Mouse (Mus musculus) small intestine, adult 2 months (tissue): ENCODE data around the gene Nf1. TPM values are rescaled to one million over a fixed set of nuclear protein-coding genes. Genes with fewer than 3 reads are reported as not detected.
A peak's percentile ranks its signal among the peaks of the same experiment; 100 is the strongest.

Source experiments
- H3K27ac ChIP-seq: fragments of 200-500 bp; 2 replicates; pipeline ENCODE4 v1.5.1; 2012; ENCODE audit warnings: low read depth, low read length, control low read depth, inconsistent platforms; ENCODE audit not compliant: insufficient read depth
- H3K27me3 ChIP-seq: fragments of 200-500 bp; 2 replicates; pipeline ENCODE4 v1.6.1; 2012; ENCODE audit warnings: mild to moderate bottlenecking, moderate library complexity, low read length, inconsistent platforms; ENCODE audit not compliant: control insufficient read depth, insufficient read depth
- H3K36me3 ChIP-seq: fragments of 200-500 bp; 2 replicates; pipeline ENCODE4 v1.6.1; 2012; ENCODE audit warnings: mild to moderate bottlenecking, low read length, control low read depth, inconsistent platforms; ENCODE audit not compliant: control insufficient read depth, insufficient read depth
- H3K4me1 ChIP-seq: fragments of 200-500 bp; 2 replicates; pipeline ENCODE4 v1.6.1; 2012; ENCODE audit warnings: low read length, inconsistent platforms, mixed read lengths; ENCODE audit not compliant: control insufficient read depth, insufficient read depth, insufficient read length
- H3K4me3 ChIP-seq: fragments of 200-500 bp; 2 replicates; pipeline ENCODE4 v1.5.1; 2012; ENCODE audit warnings: low read depth, mild to moderate bottlenecking, control low read depth, inconsistent platforms, low read length, moderate library complexity
- CTCF ChIP-seq: fragments of 200-500 bp; IDR thresholded peaks from 2 replicates; pipeline ENCODE4 v1.5.1; 2012; ENCODE audit warnings: low read depth, mild to moderate bottlenecking, control low read depth, inconsistent platforms, low read length, moderate library complexity, mixed read lengths; ENCODE audit not compliant: insufficient replicate concordance, insufficient read length; ENCODE audit errors: extremely low read depth
- POLR2A ChIP-seq: fragments of 200-500 bp; IDR thresholded peaks from 2 replicates; pipeline ENCODE4 v1.6.1; 2012; ENCODE audit warnings: low read depth, mild to moderate bottlenecking, control low read depth, inconsistent platforms, low read length, moderate library complexity
- WGBS: fragments of 180-500 bp; shearing (Covaris S2); methylation state at CpG from one replicate; pipeline ENCODE4 v1.1.7; 2018; 5-methylcytosine and 5-hydroxymethylcytosine counted together
- polyA plus RNA-seq: library from polyadenylated mRNA; depleted of rRNA; stranded (reverse); fragments of >200 nt; gene quantifications from 2 replicates; pipeline ENCODE4 v1.2.3, GENCODE M21; 2012

Nf1 gene
- polyA plus RNA-seq, 1 experiment: 7.0 TPM

DNA sequence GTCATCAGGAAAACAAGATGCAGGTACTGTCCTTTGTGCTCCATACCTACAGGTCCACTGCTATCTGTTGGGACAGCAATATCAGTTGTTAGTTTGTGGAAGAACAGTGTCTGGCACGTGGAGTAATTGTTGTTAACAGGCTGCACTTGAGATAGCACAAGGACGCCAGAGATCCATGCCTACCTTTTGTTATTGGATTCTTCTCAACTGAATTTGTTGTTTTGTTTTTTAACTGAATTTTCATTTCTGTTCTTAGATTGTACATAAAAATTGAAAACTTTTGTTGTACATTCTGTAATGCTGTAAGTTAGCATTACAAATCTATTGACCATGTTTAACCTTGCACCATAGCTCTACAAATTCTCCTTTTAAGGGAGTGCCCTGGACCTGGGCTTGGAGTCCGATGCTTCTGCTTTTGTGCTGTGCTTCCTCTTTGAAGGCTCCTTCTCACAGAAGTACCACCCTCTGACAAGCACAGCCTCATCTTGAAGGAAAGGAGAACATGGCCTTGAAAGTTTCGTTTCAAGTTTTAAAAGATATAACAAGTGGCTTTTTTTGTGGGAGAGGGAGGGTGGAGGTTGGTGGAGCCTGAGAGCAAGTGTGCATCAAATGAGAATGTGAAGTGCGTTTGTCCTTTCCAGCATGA, 188.4 kb downstream of the Nf1 start:
- Histone ChIP-seq H3K4me1 (peaks cover 11% of the 10 kb centered on the region; the same call in 1 of the 2 replicates), H3K27me3 (no peaks in the 10 kb centered on the region), H3K27ac (peak overlapping the region; percentile 86), H3K4me3 (0 out of 2 replicates have a peak overlapping the region, but pooled peaks have one; percentile 7), H3K36me3 (0 out of 2 replicates have a peak, but pooled peaks cover 2% of the 10 kb centered on the region)
- TF ChIP-seq POLR2A (no peak), CTCF (no peak)
- WGBS: 71% methylated on average over 5 of the region's 5 CpGs

DNA sequence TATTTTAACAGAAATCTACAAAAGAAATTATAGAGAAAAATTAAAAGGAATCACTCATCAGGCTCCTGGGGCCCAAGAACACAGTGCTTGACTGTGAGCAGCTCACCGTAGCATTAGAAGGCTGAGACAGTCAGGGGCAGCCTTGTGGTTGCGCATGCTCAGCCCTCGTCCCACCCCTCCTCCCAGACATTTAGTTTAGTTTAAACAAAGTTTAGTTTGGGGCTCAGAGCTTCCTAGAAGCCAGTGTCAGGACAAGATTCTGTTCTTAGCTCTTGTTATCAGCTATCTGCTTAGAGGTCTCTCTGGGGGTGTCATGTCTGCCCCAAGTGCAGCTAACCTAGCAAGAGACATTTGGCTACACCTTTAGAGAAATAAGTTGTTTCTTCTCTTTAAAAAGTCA, 189.1 kb downstream of the Nf1 start:
- H3K4me3 ChIP-seq: no peak overlapping the region
- H3K36me3 ChIP-seq: 0 out of 2 replicates have a peak, but pooled peaks cover 2% of the 10 kb centered on the region
- peak overlapping the region; percentile 78; the same call in 1 of the 2 replicates for H3K27ac ChIP-seq
- 92% methylated on average over 3 of the region's 3 CpGs for WGBS
- no peaks in the 10 kb centered on the region for H3K27me3 ChIP-seq
- TF ChIP-seq CTCF (no peak), POLR2A (no peak)
- H3K4me1 ChIP-seq: peaks cover 11% of the 10 kb centered on the region; the same call in 1 of the 2 replicates

DNA sequence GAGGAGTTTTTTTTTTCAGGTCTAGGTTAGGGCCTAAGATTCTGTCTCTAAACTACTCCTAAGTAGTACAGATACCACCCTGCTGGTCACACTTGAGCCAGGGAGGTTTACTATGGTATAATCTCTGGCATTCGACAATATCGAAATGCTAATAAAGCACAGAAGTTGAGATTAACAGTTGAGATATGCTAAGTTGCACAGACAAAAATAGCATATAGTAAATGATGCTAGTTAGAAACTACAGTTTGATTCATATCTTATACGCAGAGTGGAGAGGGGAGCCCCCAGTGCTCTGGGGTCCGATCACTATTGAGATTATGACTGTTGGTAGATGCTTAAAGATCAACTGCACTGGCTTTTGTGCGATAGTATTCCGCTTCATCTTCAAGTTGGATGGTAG, 189.7 kb downstream of the Nf1 start:
- Histone ChIP-seq H3K4me3 (no peak overlapping the region), H3K36me3 (0 out of 2 replicates have a peak, but pooled peaks cover 2% of the 10 kb centered on the region), H3K27me3 (no peaks in the 10 kb centered on the region), H3K4me1 (peaks cover 11% of the 10 kb centered on the region; the same call in 1 of the 2 replicates), H3K27ac (no peak overlapping the region)
- 89% methylated on average over 6 of the region's 6 CpGs for WGBS
- no peak for TF ChIP-seq POLR2A
- TF ChIP-seq CTCF: no peak

DNA sequence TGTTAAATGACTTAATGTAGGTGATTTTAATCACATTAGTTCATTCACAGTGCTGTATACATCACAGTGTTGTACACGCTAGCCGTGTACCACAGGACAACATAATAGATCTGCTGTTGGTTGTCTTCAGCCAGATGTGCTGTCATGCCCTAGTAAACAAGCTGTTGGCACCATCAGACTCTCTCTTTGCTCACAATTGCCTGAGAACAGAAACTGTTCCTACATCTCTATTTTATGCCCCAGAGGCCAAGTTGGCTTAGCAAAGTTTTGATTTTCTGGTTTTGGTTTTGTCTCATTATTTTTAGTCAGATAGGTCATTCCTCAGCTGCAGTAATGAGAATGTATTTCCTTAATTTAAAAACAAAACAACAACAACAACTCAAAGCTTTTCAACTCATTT, 190.2 kb downstream of the Nf1 start:
- Histone ChIP-seq H3K4me1 (peaks cover 11% of the 10 kb centered on the region; the same call in 1 of the 2 replicates), H3K27ac (peak overlapping the region; percentile 9; the same call in 1 of the 2 replicates), H3K27me3 (no peaks in the 10 kb centered on the region), H3K36me3 (0 out of 2 replicates have a peak, but pooled peaks cover 2% of the 10 kb centered on the region), H3K4me3 (no peak overlapping the region)
- 86% methylated on average over 2 of the region's 2 CpGs for WGBS
- no peak for TF ChIP-seq CTCF
- TF ChIP-seq POLR2A: no peak

DNA sequence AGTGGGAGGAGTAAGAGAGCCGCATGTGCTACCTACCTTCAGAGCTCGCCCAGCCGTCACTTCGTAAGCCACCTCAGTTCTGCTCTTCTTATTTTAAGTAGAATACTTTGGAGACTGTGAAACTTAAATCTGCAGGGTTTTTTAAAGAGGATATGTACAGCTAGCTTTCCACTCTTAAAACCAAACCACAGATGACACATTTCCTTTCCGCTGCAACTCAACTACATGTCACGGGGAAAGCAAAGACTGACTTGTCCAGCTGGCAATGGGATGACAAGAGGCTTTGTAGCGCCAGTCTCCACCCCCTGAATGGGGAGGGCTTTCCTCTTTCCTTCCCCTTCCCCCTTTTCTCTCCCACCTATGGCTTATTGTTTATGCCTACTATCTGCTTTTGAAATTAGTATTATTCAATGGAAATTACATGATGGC, 190.9 kb downstream of the Nf1 start, which contains the start of the genes Evi2 and Evi2a:
Gene Evi2 (minus strand): TSS at position 257 of the 429 bp plus-strand sequence.
Gene Evi2a (minus strand): TSS at position 277 of the 429 bp plus-strand sequence.
- Histone ChIP-seq H3K4me1 (peaks cover 11% of the 10 kb centered on the region; the same call in 1 of the 2 replicates), H3K27ac (peak within 1 kb of the TSS; percentile 57; the same call in 1 of the 2 replicates), H3K4me3 (0 out of 2 replicates have a peak within 1 kb of the TSS, but pooled peaks have one; percentile 11), H3K36me3 (0 out of 2 replicates have a peak, but pooled peaks cover 2% of the 10 kb centered on the region), H3K27me3 (no peaks in the 10 kb centered on the region)
- WGBS: 83% methylated on average over 7 of the region's 7 CpGs
- TF ChIP-seq CTCF (no peak), POLR2A (no peak)

DNA sequence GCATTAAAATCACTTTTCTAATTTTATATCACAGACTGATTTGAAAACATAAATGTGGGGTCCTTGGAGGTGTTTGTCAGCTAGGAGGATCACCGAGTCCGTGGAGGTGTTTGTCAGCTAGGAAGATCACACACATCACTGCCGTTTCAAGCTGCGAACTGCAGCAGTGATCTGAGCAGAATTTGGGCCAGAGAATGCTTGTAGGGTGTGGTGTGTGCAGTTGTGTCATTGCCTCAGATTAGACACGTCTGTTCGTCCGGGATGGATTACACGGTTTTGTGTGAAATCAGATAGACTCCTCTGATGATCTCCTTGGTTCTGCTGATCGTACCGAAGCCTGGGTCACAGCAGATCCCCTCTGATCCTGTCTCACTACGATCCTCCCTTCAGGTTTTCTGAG, 191.3 kb downstream of the Nf1 start:
- H3K36me3 ChIP-seq: 0 out of 2 replicates have a peak, but pooled peaks cover 2% of the 10 kb centered on the region
- H3K27ac ChIP-seq: peak overlapping the region; percentile 57; the same call in 1 of the 2 replicates
- TF ChIP-seq CTCF (no peak), POLR2A (no peak)
- H3K4me3 ChIP-seq: 0 out of 2 replicates have a peak overlapping the region, but pooled peaks have one; percentile 11
- H3K4me1 ChIP-seq: peaks cover 11% of the 10 kb centered on the region; the same call in 1 of the 2 replicates
- 86% methylated on average over 11 of the region's 11 CpGs for WGBS
- no peaks in the 10 kb centered on the region for H3K27me3 ChIP-seq

DNA sequence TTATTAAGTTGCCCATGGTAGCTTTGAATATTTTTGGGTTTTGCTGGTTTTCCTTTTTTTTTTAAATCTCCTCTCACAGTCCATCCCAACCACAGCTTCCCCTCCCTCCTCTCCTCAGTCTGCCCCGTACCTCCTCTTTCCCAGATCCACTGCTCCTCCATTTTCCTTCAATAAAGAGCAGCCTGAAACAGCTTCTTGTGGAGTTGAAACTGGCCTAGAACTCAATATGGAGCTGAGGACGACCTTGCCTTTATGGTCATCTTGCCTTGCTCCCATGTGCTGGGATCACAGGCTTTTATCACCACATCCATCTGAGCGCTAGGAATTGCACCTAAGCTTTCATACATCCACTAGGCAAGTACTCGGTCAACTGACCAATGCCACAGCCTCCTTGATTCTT, 192.0 kb downstream of the Nf1 start:
- peaks cover 9% of the 10 kb centered on the region; the same call in 1 of the 2 replicates for H3K4me1 ChIP-seq
- H3K4me3 ChIP-seq: no peak overlapping the region
- H3K36me3 ChIP-seq: no peaks in the 10 kb centered on the region
- H3K27ac ChIP-seq: no peak overlapping the region
- WGBS: 95% methylated on average over 4 of the region's 4 CpGs
- H3K27me3 ChIP-seq: no peaks in the 10 kb centered on the region
- TF ChIP-seq POLR2A (no peak), CTCF (no peak)
